Mouse (Mus musculus) midbrain, postnatal 0 days (tissue): ENCODE results near the gene Dirc2. TPM values are rescaled to one million over a fixed set of nuclear protein-coding genes. Genes with fewer than 3 reads are reported as not detected.

Experiments used
- ATAC-seq: fragments of 200-750 bp; cut with Nextera tagmentation; 2 replicates; pipeline ENCODE4 v1.8.0; 2017; ENCODE audit warnings: moderate number of reproducible peaks, mild to moderate bottlenecking, moderate TSS enrichment, moderate library complexity; ENCODE audit not compliant: low FRiP score
- DNase-seq: peaks from one replicate; pipeline ENCODE4 v3.0.0-alpha.2; 2015; ENCODE audit warnings: low spot score
- H3K27ac ChIP-seq: fragments of 300-500 bp; sonication (generic); 2 replicates; pipeline ENCODE4 v1.5.1; 2014; ENCODE audit warnings: low read depth, mild to moderate bottlenecking, low read length, mixed read lengths
- H3K27me3 ChIP-seq: fragments of 300-500 bp; sonication (generic); 2 replicates; pipeline ENCODE4 v1.6.1; 2014; ENCODE audit warnings: low read length, control low read depth, mixed read lengths; ENCODE audit not compliant: insufficient read depth
- H3K36me3 ChIP-seq: fragments of 300-500 bp; sonication (generic); 2 replicates; pipeline ENCODE4 v1.6.1; 2014; ENCODE audit warnings: low read length, control low read depth, mixed read lengths; ENCODE audit not compliant: insufficient read depth
- H3K4me1 ChIP-seq: fragments of 300-500 bp; sonication (generic); 2 replicates; pipeline ENCODE4 v1.6.1; 2014; ENCODE audit warnings: mild to moderate bottlenecking, control low read depth, antibody characterized with exemption, low read length, mixed read lengths; ENCODE audit not compliant: insufficient read depth
- H3K4me2 ChIP-seq: fragments of 300-500 bp; sonication (generic); 2 replicates; pipeline ENCODE4 v1.6.1; 2014; ENCODE audit warnings: low read depth, mild to moderate bottlenecking, low read length, mixed read lengths; ENCODE audit not compliant: poor library complexity, severe bottlenecking
- H3K4me3 ChIP-seq: fragments of 300-500 bp; sonication (generic); 2 replicates; pipeline ENCODE4 v1.5.1; 2014; ENCODE audit warnings: low read depth, mild to moderate bottlenecking, low read length, moderate library complexity
- H3K9ac ChIP-seq: fragments of 300-500 bp; sonication (generic); replicated peaks from 2 replicates; pipeline ENCODE4 v1.6.1; 2014; ENCODE audit warnings: mild to moderate bottlenecking, low read length, moderate library complexity, mixed read lengths; ENCODE audit not compliant: poor library complexity, severe bottlenecking
- H3K9me3 ChIP-seq: fragments of 300-500 bp; sonication (generic); 2 replicates; pipeline ENCODE4 v1.6.1; 2016; ENCODE audit warnings: low read length, control low read depth
- CTCF ChIP-seq: IDR thresholded peaks from 2 replicates; pipeline ENCODE4 v1.5.1; 2016; ENCODE audit warnings: antibody characterized with exemption, mild to moderate bottlenecking
- WGBS: fragments of 180-500 bp; shearing (Covaris S2); extraction: QIAGEN DNeasy Blood & Tissue Kit; methylation state at CpG from one replicate; pipeline ENCODE4 v1.1.7; 2014; 5-methylcytosine and 5-hydroxymethylcytosine counted together
- polyA plus RNA-seq: library from polyadenylated mRNA; unstranded; fragments of >200 nt; fragmentation: Nextera tagmentation; extraction: Ambion mirVana; gene quantifications from 2 replicates; pipeline ENCODE4 v1.2.1, GENCODE M21; 2015
- total RNA-seq: library from RNA; depleted of rRNA; stranded (reverse); fragments of >200 nt; gene quantifications from 2 replicates; pipeline ENCODE4 v1.2.3, GENCODE M21; 2014

Gene Dirc2
- total and polyA plus RNA-seq, 2 experiments from 2014 or later, result 35.2 to 87.8 TPM

- WGBS, result 80% methylated on average over 7 of the region's 7 CpGs
- H3K9me3 ChIP-seq, result no peaks in the 10 kb centered on the region
- H3K4me3 ChIP-seq, result no peak overlapping the region
- no peaks in the 10 kb centered on the region for H3K27me3 ChIP-seq
- peaks cover 9% of the 10 kb centered on the region for H3K36me3 ChIP-seq
- no peak overlapping the region for H3K4me2 ChIP-seq
- DNase-seq (no peak), ATAC-seq (no peak)
- TF ChIP-seq CTCF, result no peak
- no peak overlapping the region for H3K9ac ChIP-seq
- no peak overlapping the region for H3K27ac ChIP-seq
- peaks cover 6% of the 10 kb centered on the region; the same call in 1 of the 2 replicates for H3K4me1 ChIP-seq
Observed at GRCm38 (mm10) chr16:35714689-35715088, 54.5 kb downstream of the Dirc2 start.

GRCm38 (mm10) chr16:35713606-35714005 lies 55.5 kb downstream of the Dirc2 start:
- no peak overlapping the region for H3K9ac ChIP-seq
- no peak for TF ChIP-seq CTCF
- 71% methylated on average over 7 of the region's 7 CpGs for WGBS
- H3K9me3 ChIP-seq, result no peaks in the 10 kb centered on the region
- H3K36me3 ChIP-seq, result peaks cover 6% of the 10 kb centered on the region
- no peak for DNase-seq
- H3K27me3 ChIP-seq, result no peaks in the 10 kb centered on the region
- no peak overlapping the region for H3K4me3 ChIP-seq
- ATAC-seq, result no peak
- no peak overlapping the region for H3K4me2 ChIP-seq
- H3K4me1 ChIP-seq, result peaks cover 6% of the 10 kb centered on the region; the same call in 1 of the 2 replicates
- no peak overlapping the region for H3K27ac ChIP-seq

- Histone ChIP-seq H3K36me3 (no peaks in the 10 kb centered on the region), H3K9ac (no peak overlapping the region), H3K27me3 (no peaks in the 10 kb centered on the region), H3K4me2 (no peak overlapping the region), H3K4me1 (peaks cover 6% of the 10 kb centered on the region; the same call in 1 of the 2 replicates), H3K9me3 (no peaks in the 10 kb centered on the region), H3K27ac (no peak overlapping the region), H3K4me3 (no peak overlapping the region)
- 41% methylated on average over 7 of the region's 7 CpGs for WGBS
- ATAC-seq, result no peak
- peak; percentile 40 for DNase-seq
- no peak for TF ChIP-seq CTCF
Observed at GRCm38 (mm10) chr16:35711004-35711403, 58.2 kb downstream of the Dirc2 start.

GRCm38 (mm10) chr16:35707004-35707403 lies 62.2 kb downstream of the Dirc2 start:
- no peak for ATAC-seq
- WGBS, result 92% methylated on average over 5 of the region's 5 CpGs
- peaks cover 6% of the 10 kb centered on the region; the same call in 1 of the 2 replicates for H3K4me1 ChIP-seq

GRCm38 (mm10) chr16:35704796-35705195 lies 64.4 kb downstream of the Dirc2 start:
- H3K9ac ChIP-seq, result no peak overlapping the region
- no peaks in the 10 kb centered on the region for H3K4me1 ChIP-seq
- H3K27ac ChIP-seq, result no peak overlapping the region
- H3K27me3 ChIP-seq, result no peaks in the 10 kb centered on the region
- no peaks in the 10 kb centered on the region for H3K9me3 ChIP-seq
- no peak for DNase-seq
- no peak overlapping the region for H3K4me3 ChIP-seq
- ATAC-seq, result no peak
- H3K4me2 ChIP-seq, result no peak overlapping the region
- TF ChIP-seq CTCF, result no peak
- peaks cover 9% of the 10 kb centered on the region; the same call in 1 of the 2 replicates for H3K36me3 ChIP-seq
- 62% methylated on average over 14 of the region's 14 CpGs for WGBS

More at GRCm38 (mm10) chr16:35707004-35707403, 62.2 kb downstream of the Dirc2 start:
- H3K4me2 ChIP-seq, result no peak overlapping the region
- no peaks in the 10 kb centered on the region for H3K9me3 ChIP-seq
- H3K27ac ChIP-seq, result no peak overlapping the region
- no peak for DNase-seq
- no peak for TF ChIP-seq CTCF
- H3K36me3 ChIP-seq, result peaks cover 9% of the 10 kb centered on the region; the same call in 1 of the 2 replicates
- no peak overlapping the region for H3K9ac ChIP-seq
- H3K27me3 ChIP-seq, result no peaks in the 10 kb centered on the region
- no peak overlapping the region for H3K4me3 ChIP-seq

GRCm38 (mm10) chr16:35703763-35704679 lies 65.1 kb downstream of the Dirc2 start:
- H3K4me1 ChIP-seq, result no peaks in the 10 kb centered on the region
- WGBS, result 53% methylated on average over 16 of the region's 16 CpGs
- no peak for ATAC-seq

More at GRCm38 (mm10) chr16:35703763-35704679, 65.1 kb downstream of the Dirc2 start:
- Histone ChIP-seq H3K9ac (no peak overlapping the region), H3K4me2 (no peak overlapping the region), H3K36me3 (peaks cover 9% of the 10 kb centered on the region; the same call in 1 of the 2 replicates), H3K9me3 (no peaks in the 10 kb centered on the region), H3K27me3 (no peaks in the 10 kb centered on the region), H3K4me3 (no peak overlapping the region), H3K27ac (no peak overlapping the region)
- peak; percentile 54 for DNase-seq
- no peak for TF ChIP-seq CTCF
